Mouse (Mus musculus): ENCODE data around the gene Pltp. TPM values are rescaled to one million over a fixed set of nuclear protein-coding genes. Genes with fewer than 3 reads are reported as not detected.
"Not testable (repeated sequence)": the region's sequence is repeated elsewhere in the genome, so short reads cannot be mapped to it uniquely, and the experiment has no call there.

The Pltp gene
- polyA plus RNA-seq, 1 experiment from 2014 or later, result 10.8 TPM

DNA sequence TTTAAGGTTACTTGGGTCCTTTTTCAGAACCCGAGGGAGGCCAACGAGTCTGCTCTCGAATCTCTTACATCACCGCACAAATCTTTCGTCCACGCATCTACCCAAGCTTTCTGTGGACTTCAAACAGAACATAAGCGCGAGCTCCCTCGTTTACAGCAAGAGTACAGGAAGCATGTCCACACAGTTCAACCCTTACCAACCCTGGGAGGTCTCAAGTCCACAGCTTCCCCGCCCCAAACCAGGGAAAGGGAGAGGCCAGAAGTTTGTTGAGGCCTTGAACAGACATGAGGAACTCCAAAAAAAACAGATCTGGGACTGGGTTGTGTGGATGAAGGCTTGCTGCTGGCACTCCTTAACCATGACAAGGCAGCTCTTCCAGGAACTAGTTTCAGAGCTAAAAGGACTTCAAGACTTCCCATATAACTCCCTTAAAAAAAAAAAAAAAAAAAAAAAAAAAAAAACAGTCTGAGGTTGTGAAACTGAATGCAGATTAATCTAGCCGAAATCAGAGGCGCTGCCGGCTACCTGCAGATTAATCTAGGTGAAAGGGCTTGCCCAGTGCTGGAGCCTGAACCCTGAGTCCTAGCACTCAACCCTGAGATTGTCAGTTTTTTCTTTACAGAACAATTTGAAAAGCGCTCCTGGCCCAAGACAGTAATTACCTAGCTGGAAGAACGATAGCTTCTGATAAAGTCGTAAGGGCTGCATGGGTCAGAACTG lies 54.1 kb downstream of the Pltp start:
- H3K4me3 ChIP-seq (ENCODE audit: low read depth, low read length), result peak overlapping the region; percentile 88
- WGBS (ENCODE audit: insufficient replicate concordance), result 91% methylated on average over 16 of the region's 16 CpGs
- no peaks in the 10 kb centered on the region for H3K9me3 ChIP-seq (replicated peaks; ENCODE audit: control insufficient read depth, low read length)
- peak overlapping the region; percentile 85 for H3K9ac ChIP-seq (ENCODE audit: low read depth, low read length)
- H3K4me2 ChIP-seq, result peak overlapping the region; percentile 70
- no peak for ATAC-seq (replicated peaks; ENCODE audit: insufficient number of reproducible peaks, low FRiP score, low TSS enrichment)
- H3K4me1 ChIP-seq (ENCODE audit: control insufficient read depth, insufficient read depth, low read length), result peaks cover 10% of the 10 kb centered on the region
- peaks cover 2% of the 10 kb centered on the region; the same call in 1 of the 2 replicates for H3K36me3 ChIP-seq (ENCODE audit: control insufficient read depth, insufficient read depth, low read length)
- no peak overlapping the region for H3K27ac ChIP-seq (ENCODE audit: low read depth, low read length)
- H3K27me3 ChIP-seq (ENCODE audit: control insufficient read depth, insufficient read depth, low read length), result no peaks in the 10 kb centered on the region

DNA sequence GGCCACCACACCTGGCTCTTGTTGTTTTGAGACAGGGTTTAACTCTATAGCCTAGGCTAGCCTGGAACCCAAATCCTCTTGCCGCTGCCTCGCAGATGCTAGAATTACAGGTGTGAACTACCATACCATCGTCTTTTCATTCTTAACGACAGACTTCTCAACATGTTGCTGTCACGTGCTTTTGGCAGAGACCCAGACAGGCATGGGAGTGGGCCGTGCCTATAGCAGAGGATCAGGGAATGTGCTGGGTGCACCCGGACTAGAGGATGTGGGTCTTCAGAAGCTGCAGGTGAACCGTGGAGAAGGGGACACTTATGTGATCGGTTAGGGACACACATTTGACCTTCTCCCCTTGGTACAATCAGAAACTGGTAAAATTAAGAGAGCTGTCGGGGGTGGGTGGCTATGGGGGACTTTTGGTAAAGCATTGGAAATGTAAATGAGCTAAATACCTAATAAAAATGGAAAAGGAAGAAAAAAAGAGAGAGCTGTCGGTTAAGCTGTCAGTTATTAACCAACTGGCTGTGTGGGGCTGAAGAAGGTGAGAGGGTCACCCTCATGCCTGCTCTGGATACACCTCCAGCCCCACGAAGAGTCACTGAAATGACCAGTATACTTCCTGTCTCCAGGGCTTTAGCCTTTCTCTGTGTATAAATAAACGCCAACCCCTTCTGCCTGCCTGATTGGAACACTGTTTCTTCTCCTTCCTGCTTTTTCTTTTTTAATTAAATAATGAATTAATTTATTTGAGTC lies 57.1 kb downstream of the Pltp start:
- no peak for ATAC-seq (replicated peaks; ENCODE audit: insufficient number of reproducible peaks, low FRiP score, low TSS enrichment)
- WGBS (ENCODE audit: insufficient replicate concordance), result 88% methylated on average over 13 of the region's 13 CpGs
- peaks cover 6% of the 10 kb centered on the region for H3K4me1 ChIP-seq (ENCODE audit: control insufficient read depth, insufficient read depth, low read length)

GRCm38 (mm10) chr2:164798554-164798953 lies 59.0 kb downstream of the Pltp start:
- 74% methylated on average over 6 of the region's 6 CpGs for WGBS (ENCODE audit: insufficient replicate concordance)
- not testable (repeated sequence) for H3K27ac ChIP-seq (ENCODE audit: low read depth, low read length)
- peaks cover 15% of the 10 kb centered on the region; the same call in 1 of the 2 replicates for H3K36me3 ChIP-seq (ENCODE audit: control insufficient read depth, insufficient read depth, low read length)

More for the DNA sequence above, 57.1 kb downstream of the Pltp start:
- no peaks in the 10 kb centered on the region for H3K27me3 ChIP-seq (ENCODE audit: control insufficient read depth, insufficient read depth, low read length)
- peaks cover 10% of the 10 kb centered on the region; the same call in 1 of the 2 replicates for H3K36me3 ChIP-seq (ENCODE audit: control insufficient read depth, insufficient read depth, low read length)
- H3K4me2 ChIP-seq, result no peak overlapping the region
- no peaks in the 10 kb centered on the region for H3K9me3 ChIP-seq (replicated peaks; ENCODE audit: control insufficient read depth, low read length)
- no peak overlapping the region for H3K9ac ChIP-seq (ENCODE audit: low read depth, low read length)
- H3K4me3 ChIP-seq (ENCODE audit: low read depth, low read length), result no peak overlapping the region
- no peak overlapping the region for H3K27ac ChIP-seq (ENCODE audit: low read depth, low read length)

GRCm38 (mm10) chr2:164795868-164796267 lies 61.6 kb downstream of the Pltp start:
- Histone ChIP-seq H3K27ac (ENCODE audit: low read depth, low read length) (no peak overlapping the region), H3K4me1 (ENCODE audit: control insufficient read depth, insufficient read depth, low read length) (0 out of 2 replicates have a peak, but pooled peaks cover 7% of the 10 kb centered on the region), H3K36me3 (ENCODE audit: control insufficient read depth, insufficient read depth, low read length) (peaks cover 20% of the 10 kb centered on the region; the same call in 1 of the 2 replicates), H3K9ac (ENCODE audit: low read depth, low read length) (no peak overlapping the region), H3K9me3 (replicated peaks; ENCODE audit: control insufficient read depth, low read length) (no peaks in the 10 kb centered on the region), H3K4me2 (no peak overlapping the region), H3K4me3 (ENCODE audit: low read depth, low read length) (no peak overlapping the region), H3K27me3 (ENCODE audit: control insufficient read depth, insufficient read depth, low read length) (no peaks in the 10 kb centered on the region)
- ATAC-seq (replicated peaks; ENCODE audit: insufficient number of reproducible peaks, low FRiP score, low TSS enrichment), result no peak
- 77% methylated on average over 4 of the region's 4 CpGs for WGBS (ENCODE audit: insufficient replicate concordance)

More at GRCm38 (mm10) chr2:164798554-164798953, 59.0 kb downstream of the Pltp start:
- H3K9ac ChIP-seq (ENCODE audit: low read depth, low read length); H3K4me3 ChIP-seq (ENCODE audit: low read depth, low read length); H3K9me3 ChIP-seq (replicated peaks; ENCODE audit: control insufficient read depth, low read length); H3K27me3 ChIP-seq (ENCODE audit: control insufficient read depth, insufficient read depth, low read length); H3K4me2 ChIP-seq; ATAC-seq (replicated peaks; ENCODE audit: insufficient number of reproducible peaks, low FRiP score, low TSS enrichment); H3K4me1 ChIP-seq (ENCODE audit: control insufficient read depth, insufficient read depth, low read length): not testable (repeated sequence)

DNA sequence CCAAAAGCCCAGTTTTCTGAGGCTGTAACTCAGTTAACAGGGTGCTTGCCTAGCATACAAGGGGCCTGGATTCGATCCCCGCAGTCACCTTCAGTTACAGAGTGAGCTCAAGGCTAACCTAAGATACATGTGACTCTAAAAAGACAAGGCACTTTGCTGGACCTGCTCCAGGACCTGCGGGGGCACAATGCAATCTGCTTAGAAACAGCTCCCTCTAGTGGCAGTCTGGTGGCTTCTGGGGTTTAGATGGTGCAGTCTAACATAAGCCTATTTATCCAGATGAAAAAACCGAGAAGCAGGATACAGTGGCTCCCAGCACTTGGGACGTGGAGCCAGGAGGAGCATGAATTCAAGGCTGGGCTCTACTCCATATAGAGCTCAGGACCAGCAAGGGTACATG lies 63.2 kb downstream of the Pltp start:
- Histone ChIP-seq H3K9ac (ENCODE audit: low read depth, low read length) (no peak overlapping the region), H3K4me3 (ENCODE audit: low read depth, low read length) (no peak overlapping the region), H3K27me3 (ENCODE audit: control insufficient read depth, insufficient read depth, low read length) (no peaks in the 10 kb centered on the region), H3K36me3 (ENCODE audit: control insufficient read depth, insufficient read depth, low read length) (peaks cover 18% of the 10 kb centered on the region; the same call in 1 of the 2 replicates), H3K9me3 (replicated peaks; ENCODE audit: control insufficient read depth, low read length) (no peaks in the 10 kb centered on the region), H3K27ac (ENCODE audit: low read depth, low read length) (no peak overlapping the region), H3K4me2 (no peak overlapping the region), H3K4me1 (ENCODE audit: control insufficient read depth, insufficient read depth, low read length) (0 out of 2 replicates have a peak, but pooled peaks cover 7% of the 10 kb centered on the region)
- no peak; the same call in 1 of the 2 replicates for ATAC-seq (replicated peaks; ENCODE audit: insufficient number of reproducible peaks, low FRiP score, low TSS enrichment)
- WGBS (ENCODE audit: insufficient replicate concordance), result 37% methylated on average over 5 of the region's 5 CpGs

- H3K4me3 ChIP-seq (ENCODE audit: low read depth, low read length), result no peak overlapping the region
- no peak overlapping the region for H3K9ac ChIP-seq (ENCODE audit: low read depth, low read length)
- no peak overlapping the region for H3K4me2 ChIP-seq
- H3K27ac ChIP-seq (ENCODE audit: low read depth, low read length), result peak overlapping the region; percentile 74; the same call in 1 of the 2 replicates
- 88% methylated on average over 2 of the region's 2 CpGs for WGBS (ENCODE audit: insufficient replicate concordance)
- no peak for ATAC-seq (replicated peaks; ENCODE audit: insufficient number of reproducible peaks, low FRiP score, low TSS enrichment)
- H3K9me3 ChIP-seq (replicated peaks; ENCODE audit: control insufficient read depth, low read length), result no peaks in the 10 kb centered on the region
- H3K27me3 ChIP-seq (ENCODE audit: control insufficient read depth, insufficient read depth, low read length), result no peaks in the 10 kb centered on the region
- H3K36me3 ChIP-seq (ENCODE audit: control insufficient read depth, insufficient read depth, low read length), result peaks cover 18% of the 10 kb centered on the region; the same call in 1 of the 2 replicates
- 0 out of 2 replicates have a peak, but pooled peaks cover 7% of the 10 kb centered on the region for H3K4me1 ChIP-seq (ENCODE audit: control insufficient read depth, insufficient read depth, low read length)
Measured at GRCm38 (mm10) chr2:164793772-164794171, 63.7 kb downstream of the Pltp start.

- H3K9ac ChIP-seq (ENCODE audit: low read depth, low read length), result peak overlapping the region; percentile 46; the same call in 1 of the 2 replicates
- H3K4me1 ChIP-seq (ENCODE audit: control insufficient read depth, insufficient read depth, low read length), result 0 out of 2 replicates have a peak, but pooled peaks cover 13% of the 10 kb centered on the region
- no peak overlapping the region for H3K4me3 ChIP-seq (ENCODE audit: low read depth, low read length)
- WGBS (ENCODE audit: insufficient replicate concordance), result 54% methylated on average over 3 of the region's 3 CpGs
- H3K36me3 ChIP-seq (ENCODE audit: control insufficient read depth, insufficient read depth, low read length), result peaks cover 18% of the 10 kb centered on the region; the same call in 1 of the 2 replicates
- H3K4me2 ChIP-seq, result no peak overlapping the region
- ATAC-seq (replicated peaks; ENCODE audit: insufficient number of reproducible peaks, low FRiP score, low TSS enrichment), result no peak
- no peaks in the 10 kb centered on the region for H3K27me3 ChIP-seq (ENCODE audit: control insufficient read depth, insufficient read depth, low read length)
- H3K9me3 ChIP-seq (replicated peaks; ENCODE audit: control insufficient read depth, low read length), result no peaks in the 10 kb centered on the region
- peak overlapping the region; percentile 74 for H3K27ac ChIP-seq (ENCODE audit: low read depth, low read length)
Measured at GRCm38 (mm10) chr2:164793236-164793635, 64.3 kb downstream of the Pltp start.

DNA sequence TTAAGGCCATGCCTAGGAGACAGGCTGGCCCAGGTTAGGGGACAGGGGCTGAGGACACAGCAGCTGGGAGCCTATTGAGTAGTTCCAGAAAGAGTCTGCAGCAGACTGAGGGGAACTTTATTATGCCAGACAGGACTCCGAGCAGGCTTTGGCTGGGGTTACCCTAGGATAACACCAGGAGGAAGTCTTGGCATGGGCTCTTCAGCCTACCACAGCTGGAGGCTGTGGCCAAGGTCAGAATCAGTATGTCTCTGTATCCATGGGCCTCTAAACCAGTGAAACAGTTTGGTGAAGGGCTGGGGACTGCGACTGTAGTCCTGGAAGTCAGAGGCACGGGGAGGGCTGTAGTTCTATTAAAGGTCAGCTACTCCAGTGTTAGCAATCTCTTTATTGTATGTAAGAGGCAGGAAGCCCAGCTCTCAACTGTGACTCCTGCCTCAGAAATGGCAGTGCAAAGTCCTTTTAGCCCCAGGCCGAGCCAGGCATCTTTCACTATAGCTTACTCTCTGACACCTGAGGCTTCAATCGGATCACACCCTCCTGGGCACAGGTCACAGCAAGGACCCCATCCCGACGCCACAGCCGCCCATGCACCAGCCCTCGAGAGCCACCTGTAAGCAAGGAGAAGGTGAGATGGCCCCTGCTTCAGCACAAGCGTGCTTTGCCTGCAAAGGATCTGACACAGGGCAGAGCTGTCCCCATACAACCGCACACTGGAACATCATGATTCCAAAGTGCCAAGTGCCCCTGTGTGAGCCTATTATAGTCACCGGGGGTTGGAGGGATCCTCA lies 64.9 kb downstream of the Pltp start:
- peaks cover 16% of the 10 kb centered on the region; the same call in 1 of the 2 replicates for H3K36me3 ChIP-seq (ENCODE audit: control insufficient read depth, insufficient read depth, low read length)
- peak overlapping the region; percentile 74 for H3K27ac ChIP-seq (ENCODE audit: low read depth, low read length)
- no peak overlapping the region for H3K4me3 ChIP-seq (ENCODE audit: low read depth, low read length)
- H3K4me2 ChIP-seq, result no peak overlapping the region
- H3K27me3 ChIP-seq (ENCODE audit: control insufficient read depth, insufficient read depth, low read length), result no peaks in the 10 kb centered on the region
- 0 out of 2 replicates have a peak overlapping the region, but pooled peaks have one; percentile 46 for H3K9ac ChIP-seq (ENCODE audit: low read depth, low read length)
- no peak for ATAC-seq (replicated peaks; ENCODE audit: insufficient number of reproducible peaks, low FRiP score, low TSS enrichment)
- 88% methylated on average over 12 of the region's 12 CpGs for WGBS (ENCODE audit: insufficient replicate concordance)
- H3K4me1 ChIP-seq (ENCODE audit: control insufficient read depth, insufficient read depth, low read length), result 0 out of 2 replicates have a peak, but pooled peaks cover 13% of the 10 kb centered on the region
- no peaks in the 10 kb centered on the region for H3K9me3 ChIP-seq (replicated peaks; ENCODE audit: control insufficient read depth, low read length)
